Mouse (Mus musculus) G1E (cell line): ENCODE data around the gene Olfr545.

Experiments
- CTCF ChIP-seq: IDR thresholded peaks from 2 replicates; pipeline ENCODE4 v1.5.1; 2012; ENCODE audit warnings: low read depth, low read length, inconsistent platforms, mixed read lengths
- GATA1 ChIP-seq: IDR thresholded peaks from 2 replicates; pipeline ENCODE4 v1.6.1; 2012; ENCODE audit warnings: borderline replicate concordance, low read length, inconsistent platforms, mixed read lengths
- GATA2 ChIP-seq: IDR thresholded peaks from 2 replicates; pipeline ENCODE4 v1.6.1; 2012; ENCODE audit warnings: low read depth, low read length, inconsistent platforms, borderline replicate concordance
- POLR2AphosphoS5 ChIP-seq: IDR thresholded peaks from 2 replicates; pipeline ENCODE4 v1.6.1; 2012; ENCODE audit warnings: low read depth, low read length, inconsistent platforms; ENCODE audit not compliant: insufficient replicate concordance
- TAL1 ChIP-seq: conservative IDR thresholded peaks from 2 replicates; pipeline ENCODE4 v1.6.1; 2012; ENCODE audit warnings: low read depth, low read length, inconsistent platforms, mixed read lengths

GRCm38 (mm10) chr7:102446438-102446837 lies 52.9 kb downstream of the Olfr545 start:
- TF ChIP-seq CTCF (no peak), GATA1 (no peak), POLR2AphosphoS5 (no peak), GATA2 (no peak), TAL1 (no peak)
